Mouse (Mus musculus) stomach, embryonic 14.5 days (tissue): ENCODE results near the gene Nol7. TPM values are rescaled to one million over a fixed set of nuclear protein-coding genes. Genes with fewer than 3 reads are reported as not detected.

Experiments
- ATAC-seq: fragments of 200-750 bp; cut with Nextera tagmentation; 2 replicates; pipeline ENCODE4 v1.8.0; 2017; ENCODE audit warnings: low read depth, moderate TSS enrichment; ENCODE audit not compliant: insufficient number of reproducible peaks, insufficient read depth, low FRiP score
- H3K27ac ChIP-seq: fragments of 300-500 bp; sonication (generic); 2 replicates; pipeline ENCODE4 v1.5.1; 2014; ENCODE audit warnings: mild to moderate bottlenecking, low read length, moderate library complexity, mixed read lengths
- H3K27me3 ChIP-seq: fragments of 300-500 bp; sonication (generic); 2 replicates; pipeline ENCODE4 v1.6.1; 2014; ENCODE audit warnings: low read length, control low read depth, mixed read lengths; ENCODE audit not compliant: control insufficient read depth, insufficient read depth
- H3K36me3 ChIP-seq: fragments of 300-500 bp; sonication (generic); 2 replicates; pipeline ENCODE4 v1.6.1; 2014; ENCODE audit warnings: mild to moderate bottlenecking, control low read depth, low read length, moderate library complexity, mixed read lengths; ENCODE audit not compliant: control insufficient read depth, insufficient read depth
- H3K4me1 ChIP-seq: fragments of 300-500 bp; sonication (generic); 2 replicates; pipeline ENCODE4 v1.6.1; 2014; ENCODE audit warnings: low read length, control low read depth, mixed read lengths; ENCODE audit not compliant: control insufficient read depth, insufficient read depth
- H3K4me2 ChIP-seq: fragments of 300-500 bp; sonication (generic); replicated peaks from 2 replicates; pipeline ENCODE4 v1.6.1; 2014; ENCODE audit warnings: low read depth, low read length, control low read depth
- H3K4me3 ChIP-seq: fragments of 300-500 bp; sonication (generic); 2 replicates; pipeline ENCODE4 v1.5.1; 2014; ENCODE audit warnings: low read depth, low read length, control low read depth
- H3K9ac ChIP-seq: fragments of 300-500 bp; sonication (generic); replicated peaks from 2 replicates; pipeline ENCODE4 v1.6.1; 2014; ENCODE audit warnings: low read depth, mild to moderate bottlenecking, control low read depth, low read length, moderate library complexity, mixed read lengths
- H3K9me3 ChIP-seq: fragments of 300-500 bp; sonication (generic); 2 replicates; pipeline ENCODE4 v1.6.1; 2016; ENCODE audit warnings: low read depth, low read length, control low read depth; ENCODE audit not compliant: control insufficient read depth
- WGBS: fragments of 180-500 bp; shearing (Covaris S2); extraction: QIAGEN DNeasy Blood & Tissue Kit; methylation state at CpG from one replicate; pipeline ENCODE4 v1.1.7; 2014; 5-methylcytosine and 5-hydroxymethylcytosine counted together
- polyA plus RNA-seq: library from polyadenylated mRNA; unstranded; fragments of >200 nt; fragmentation: Nextera tagmentation; extraction: Ambion mirVana; gene quantifications from 2 replicates; pipeline ENCODE4 v1.2.1, GENCODE M21; 2014

Nol7 gene
- polyA plus RNA-seq, 1 experiment from 2014 or later, result 140 TPM

DNA sequence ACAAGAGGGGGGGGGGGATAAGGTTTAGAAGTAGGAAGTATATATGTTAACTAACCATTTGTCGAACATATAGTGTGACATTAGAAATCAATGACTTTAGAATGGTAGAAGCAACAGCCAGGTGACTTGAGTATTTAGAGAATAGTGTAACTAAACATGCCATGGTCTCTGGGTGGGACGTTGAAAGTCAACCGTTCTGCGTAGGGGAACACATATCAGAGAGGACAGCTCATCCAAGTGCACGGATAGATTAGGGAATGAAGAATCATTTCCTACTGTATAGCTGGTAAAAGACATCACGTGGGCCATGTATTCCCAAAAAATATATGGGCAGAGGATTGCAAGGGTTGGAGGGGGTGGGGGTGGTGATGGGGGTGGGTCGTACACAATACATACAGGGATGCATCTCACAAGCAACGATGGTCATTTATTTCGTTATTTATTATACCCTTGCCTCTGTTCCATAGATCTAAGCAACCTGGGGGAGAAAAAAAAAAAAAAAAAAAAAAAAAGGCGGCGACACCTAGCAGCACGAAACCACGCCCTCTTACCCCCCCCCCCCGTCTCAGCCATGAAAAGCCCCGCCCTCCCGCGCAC is 392 bp upstream of the Nol7 start:
- ATAC-seq, result no peak
- H3K4me1 ChIP-seq, result peaks cover 3% of the 10 kb centered on the region; the same call in 1 of the 2 replicates
- peak overlapping the region; percentile 79 for H3K4me3 ChIP-seq
- H3K9me3 ChIP-seq, result no peaks in the 10 kb centered on the region
- WGBS, result 46% methylated on average over 16 of the region's 17 CpGs
- peak overlapping the region; percentile 46; the same call in 1 of the 2 replicates for H3K4me2 ChIP-seq
- peaks cover 17% of the 10 kb centered on the region for H3K36me3 ChIP-seq
- peak overlapping the region; percentile 77 for H3K9ac ChIP-seq
- no peaks in the 10 kb centered on the region for H3K27me3 ChIP-seq
- H3K27ac ChIP-seq, result peak overlapping the region; percentile 94; the same call in 1 of the 2 replicates

DNA sequence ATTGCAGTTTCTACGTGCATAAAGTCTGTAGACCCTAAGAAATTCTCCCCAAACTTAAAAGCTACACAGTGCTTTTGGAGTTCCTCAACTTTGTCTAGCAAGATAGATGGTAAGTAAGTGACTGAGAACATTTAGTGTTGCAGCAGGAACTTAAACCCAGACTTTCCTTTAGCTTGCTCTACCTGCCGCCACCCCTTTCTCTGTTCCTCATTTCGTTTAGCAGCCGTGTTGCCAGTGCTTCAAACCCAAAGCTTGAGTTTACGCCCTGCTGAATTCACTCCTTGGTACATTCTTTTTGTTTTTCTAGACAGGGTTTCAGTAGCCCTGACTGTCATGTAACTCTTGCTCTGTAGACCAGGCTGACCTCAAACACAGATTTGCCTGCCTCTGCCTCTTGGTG is 1.4 kb downstream of the Nol7 start:
- Histone ChIP-seq H3K9ac (no peak overlapping the region), H3K4me2 (peak overlapping the region; percentile 46), H3K4me1 (peaks cover 3% of the 10 kb centered on the region; the same call in 1 of the 2 replicates), H3K27me3 (no peaks in the 10 kb centered on the region), H3K4me3 (peak overlapping the region; percentile 79; the same call in 1 of the 2 replicates), H3K9me3 (no peaks in the 10 kb centered on the region), H3K27ac (no peak overlapping the region), H3K36me3 (peaks cover 25% of the 10 kb centered on the region)
- 89% methylated on average over 5 of the region's 5 CpGs for WGBS
- ATAC-seq, result no peak

DNA sequence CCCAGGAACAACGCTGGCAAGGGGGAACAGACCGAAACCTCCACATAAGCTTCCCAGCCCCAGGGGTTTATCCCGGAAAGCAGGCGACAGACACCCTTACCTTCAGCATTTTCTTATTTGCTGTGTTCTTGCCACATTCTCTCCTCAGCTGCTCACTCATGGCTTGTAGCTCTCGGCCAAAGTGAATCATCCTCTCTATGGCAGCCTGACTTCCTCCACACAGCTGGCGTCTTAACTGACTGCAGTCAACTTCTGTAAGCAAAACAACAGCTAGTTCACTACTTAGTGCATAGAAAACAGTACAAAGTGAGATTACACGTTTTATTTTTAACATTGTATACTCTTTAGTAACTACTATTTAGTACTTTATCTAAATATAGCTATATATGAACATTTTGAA is 14.1 kb downstream of the Nol7 start:
- no peak overlapping the region for H3K4me2 ChIP-seq
- ATAC-seq, result no peak
- H3K27ac ChIP-seq, result no peak overlapping the region
- 89% methylated on average over 7 of the region's 7 CpGs for WGBS
- H3K9ac ChIP-seq, result no peak overlapping the region
- H3K9me3 ChIP-seq, result no peaks in the 10 kb centered on the region
- H3K27me3 ChIP-seq, result no peaks in the 10 kb centered on the region
- no peaks in the 10 kb centered on the region for H3K4me1 ChIP-seq
- peaks cover 58% of the 10 kb centered on the region for H3K36me3 ChIP-seq
- no peak overlapping the region for H3K4me3 ChIP-seq

DNA sequence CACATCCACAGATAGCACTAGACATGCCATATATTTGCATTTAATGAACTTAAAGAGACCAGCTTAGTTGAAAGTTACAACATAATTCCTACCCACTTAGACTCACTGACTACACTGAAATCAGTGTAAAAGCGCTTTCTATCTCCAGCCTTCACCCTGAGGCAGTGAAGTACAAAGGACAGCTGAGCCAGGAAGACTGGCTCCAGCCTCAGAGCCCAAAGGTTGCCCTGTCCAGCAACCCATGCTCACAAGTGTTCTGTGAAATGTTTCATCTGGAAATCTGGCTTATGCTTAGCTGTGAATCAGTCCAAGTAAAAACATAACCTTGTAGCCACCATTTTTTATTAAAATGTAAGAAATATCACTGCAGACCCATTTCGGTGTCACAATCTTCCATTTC is 15.4 kb downstream of the Nol7 start:
- Histone ChIP-seq H3K27ac (no peak overlapping the region), H3K4me3 (no peak overlapping the region), H3K9me3 (no peaks in the 10 kb centered on the region), H3K36me3 (peaks cover 58% of the 10 kb centered on the region), H3K4me1 (no peaks in the 10 kb centered on the region), H3K4me2 (no peak overlapping the region), H3K27me3 (no peaks in the 10 kb centered on the region), H3K9ac (no peak overlapping the region)
- ATAC-seq, result no peak
- 91% methylated on average over 2 of the region's 2 CpGs for WGBS

DNA sequence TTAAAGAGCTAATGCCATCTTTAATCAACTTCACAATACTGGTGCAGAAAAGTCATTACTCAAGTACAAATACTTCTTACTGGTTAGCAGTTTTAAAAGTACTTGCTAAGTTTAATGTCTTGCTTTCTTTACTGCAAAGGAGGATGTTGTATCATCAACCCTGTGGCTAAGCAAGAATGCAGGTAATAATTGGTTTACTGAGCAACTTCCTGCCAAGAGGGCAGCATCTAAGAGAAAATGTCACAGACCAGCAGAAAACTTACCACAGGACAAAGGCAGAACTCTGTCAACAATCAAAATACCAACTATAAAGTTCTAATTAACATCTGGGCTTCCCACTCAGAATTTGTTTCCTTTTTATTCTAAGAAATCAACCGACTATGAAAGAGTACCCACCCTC is 17.1 kb downstream of the Nol7 start:
- Histone ChIP-seq H3K4me3 (no peak overlapping the region), H3K36me3 (peaks cover 67% of the 10 kb centered on the region), H3K4me2 (no peak overlapping the region), H3K9ac (no peak overlapping the region), H3K4me1 (no peaks in the 10 kb centered on the region), H3K9me3 (no peaks in the 10 kb centered on the region), H3K27ac (no peak overlapping the region), H3K27me3 (no peaks in the 10 kb centered on the region)
- 90% methylated on average over 1 of the region's 1 CpGs for WGBS
- ATAC-seq, result no peak

DNA sequence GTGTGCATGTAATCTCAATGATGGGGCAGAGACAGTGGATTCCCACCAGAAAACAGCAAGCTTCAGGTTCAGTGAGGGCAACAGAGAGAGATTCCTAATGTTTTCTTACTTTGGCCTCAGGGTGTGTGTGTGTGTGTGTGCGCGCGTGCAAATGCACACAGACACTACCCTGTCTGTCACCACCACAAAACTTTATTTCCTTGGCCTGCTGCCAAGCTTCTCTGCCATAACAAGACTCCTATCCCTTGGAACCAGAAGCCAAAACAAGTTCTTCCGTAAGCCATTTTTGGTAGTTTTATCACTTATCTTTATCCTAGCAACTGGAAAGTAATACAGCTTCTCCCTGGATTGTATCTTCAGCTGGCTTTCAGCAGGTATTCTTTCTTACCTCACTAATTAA is 30.2 kb downstream of the Nol7 start:
- Histone ChIP-seq H3K27ac (no peak overlapping the region), H3K4me3 (no peak overlapping the region), H3K36me3 (peaks cover 9% of the 10 kb centered on the region; the same call in 1 of the 2 replicates), H3K9ac (no peak overlapping the region), H3K4me1 (no peaks in the 10 kb centered on the region), H3K27me3 (no peaks in the 10 kb centered on the region), H3K4me2 (no peak overlapping the region), H3K9me3 (no peaks in the 10 kb centered on the region)
- WGBS, result 92% methylated on average over 4 of the region's 4 CpGs
- no peak for ATAC-seq

- no peaks in the 10 kb centered on the region for H3K27me3 ChIP-seq
- H3K9me3 ChIP-seq, result no peaks in the 10 kb centered on the region
- H3K9ac ChIP-seq, result no peak overlapping the region
- no peak overlapping the region for H3K4me3 ChIP-seq
- peaks cover 6% of the 10 kb centered on the region; the same call in 1 of the 2 replicates for H3K36me3 ChIP-seq
- 84% methylated on average over 2 of the region's 2 CpGs for WGBS
- no peak overlapping the region for H3K27ac ChIP-seq
- 0 out of 2 replicates have a peak, but pooled peaks cover 3% of the 10 kb centered on the region for H3K4me1 ChIP-seq
- no peak for ATAC-seq
- no peak overlapping the region for H3K4me2 ChIP-seq
Measured at GRCm38 (mm10) chr13:43433395-43433794, 35.2 kb downstream of the Nol7 start.

- Histone ChIP-seq H3K4me3 (no peak overlapping the region), H3K4me2 (no peak overlapping the region), H3K9ac (no peak overlapping the region), H3K9me3 (no peaks in the 10 kb centered on the region), H3K36me3 (no peaks in the 10 kb centered on the region), H3K27me3 (no peaks in the 10 kb centered on the region), H3K4me1 (peaks cover 7% of the 10 kb centered on the region; the same call in 1 of the 2 replicates), H3K27ac (no peak overlapping the region)
- 96% methylated on average over 1 of the region's 1 CpGs for WGBS
- ATAC-seq, result no peak
Measured at GRCm38 (mm10) chr13:43440376-43440775, 42.2 kb downstream of the Nol7 start.

GRCm38 (mm10) chr13:43442551-43442950 is 44.4 kb downstream of the Nol7 start:
- ATAC-seq, result no peak
- H3K4me3 ChIP-seq, result no peak overlapping the region
- H3K36me3 ChIP-seq, result no peaks in the 10 kb centered on the region
- 74% methylated on average over 1 of the region's 1 CpGs for WGBS
- no peak overlapping the region for H3K27ac ChIP-seq
- no peaks in the 10 kb centered on the region for H3K27me3 ChIP-seq
- no peaks in the 10 kb centered on the region for H3K9me3 ChIP-seq
- H3K4me2 ChIP-seq, result no peak overlapping the region
- H3K4me1 ChIP-seq, result peaks cover 4% of the 10 kb centered on the region; the same call in 1 of the 2 replicates
- H3K9ac ChIP-seq, result no peak overlapping the region
